Mouse (Mus musculus) cerebellum, adult (tissue): ENCODE measurements around the gene Eid2.
A peak's percentile ranks its signal among the peaks of the same experiment; 100 is the strongest.

Experiments used
- ATAC-seq: cut with Nextera tagmentation; 2 replicates; pipeline ENCODE4 v1.9.2; 2017; ENCODE audit warnings: mild to moderate bottlenecking, moderate library complexity, mixed read lengths; ENCODE audit not compliant: insufficient number of reproducible peaks, low FRiP score, low TSS enrichment

Gene Eid2

GRCm38 (mm10) chr7:28290638-28291590, 23.2 kb downstream of the Eid2 start, which contains the start of gene Selenov:
TSS of gene Selenov (minus strand) at chr7:28291186.
- ATAC-seq, result no peak

- ATAC-seq, result no peak
Observed at GRCm38 (mm10) chr7:28294481-28294880, 26.8 kb downstream of the Eid2 start.

- no peak for ATAC-seq
Observed at GRCm38 (mm10) chr7:28298837-28299625, 31.4 kb downstream of the Eid2 start.

GRCm38 (mm10) chr7:28301616-28302433, 34.1 kb downstream of the Eid2 start, which contains the start of gene Dll3:
TSS of gene Dll3 (minus strand) at chr7:28302238.
- ATAC-seq, result no peak

GRCm38 (mm10) chr7:28305641-28306040, 38.0 kb downstream of the Eid2 start:
- no peak for ATAC-seq

DNA sequence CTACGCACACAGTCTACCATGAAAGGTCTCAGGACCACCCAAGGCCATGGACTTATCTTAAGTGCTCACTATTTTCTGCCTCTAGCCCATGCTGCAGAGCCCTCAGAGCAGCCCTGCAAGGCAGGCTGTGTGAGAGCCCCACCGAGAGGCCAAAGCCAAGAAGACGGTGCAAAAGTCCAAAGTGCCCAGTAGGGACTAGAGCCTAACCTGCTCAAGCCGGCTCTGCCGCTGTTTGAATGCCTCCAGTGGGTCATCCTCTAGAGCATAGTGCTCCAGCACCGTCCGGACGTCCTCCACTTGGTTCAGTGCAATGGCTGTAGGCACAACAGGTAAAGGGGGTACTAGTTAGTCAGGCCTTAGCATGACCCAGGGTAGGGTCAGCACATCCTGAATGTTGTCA, 38.5 kb downstream of the Eid2 start:
- no peak for ATAC-seq

DNA sequence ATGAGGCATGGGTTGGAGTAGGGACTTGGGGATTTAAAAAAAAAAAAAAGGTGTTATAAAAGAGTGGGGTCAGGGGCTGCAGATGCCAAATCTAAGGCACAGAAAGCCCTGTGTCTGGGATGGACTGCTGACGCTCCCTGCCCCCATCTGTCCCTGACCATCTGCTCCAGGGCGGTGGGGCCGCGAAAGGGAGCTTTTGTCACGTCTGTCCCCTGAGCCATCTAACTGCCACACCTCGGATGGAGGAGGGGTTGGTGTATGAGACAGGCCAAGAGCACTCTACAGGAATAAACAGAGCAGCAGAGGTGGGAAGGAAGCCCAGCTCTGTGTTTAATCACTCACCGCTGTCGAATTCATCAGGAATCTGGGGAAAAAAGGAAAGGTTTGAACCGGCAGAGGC, 42.1 kb downstream of the Eid2 start:
- no peak for ATAC-seq

- ATAC-seq, result peak; percentile 41; the same call in 1 of the 2 replicates
Observed at GRCm38 (mm10) chr7:28311151-28311925, 43.7 kb downstream of the Eid2 start.

DNA sequence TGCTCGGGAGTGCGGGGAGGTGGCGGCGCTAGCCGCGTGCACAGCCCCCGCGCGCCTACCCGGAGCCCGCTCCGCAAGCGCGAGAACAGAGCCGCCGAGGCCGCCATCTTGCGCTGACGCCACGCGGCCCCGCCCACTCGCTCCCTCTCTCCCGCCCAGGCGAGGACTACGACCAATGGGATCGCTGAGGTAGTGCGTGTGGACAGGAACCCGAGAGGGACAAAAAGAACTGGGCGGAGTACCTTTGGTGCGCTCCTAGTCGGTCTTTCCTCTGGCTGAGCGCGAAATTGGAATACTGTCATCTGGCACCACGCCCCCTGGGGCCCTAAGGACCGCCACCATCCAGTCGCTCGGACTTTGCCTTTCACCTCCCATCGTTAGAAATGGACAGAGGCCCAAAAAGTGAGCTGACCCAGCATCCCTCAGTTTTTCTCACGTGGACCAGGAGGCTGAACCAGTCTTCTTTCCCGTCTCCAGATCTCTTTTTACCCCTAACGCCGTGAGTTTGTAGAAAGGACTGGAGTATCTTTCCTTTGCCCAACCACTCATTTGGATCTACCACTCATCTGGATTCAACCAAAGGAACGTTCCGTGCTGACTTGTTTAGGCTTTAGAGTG, 44.4 kb downstream of the Eid2 start, which contains the start of gene Timm50:
TSS of gene Timm50 (minus strand) at position 147 of the 618 bp plus-strand sequence.
- peak; percentile 94 for ATAC-seq

DNA sequence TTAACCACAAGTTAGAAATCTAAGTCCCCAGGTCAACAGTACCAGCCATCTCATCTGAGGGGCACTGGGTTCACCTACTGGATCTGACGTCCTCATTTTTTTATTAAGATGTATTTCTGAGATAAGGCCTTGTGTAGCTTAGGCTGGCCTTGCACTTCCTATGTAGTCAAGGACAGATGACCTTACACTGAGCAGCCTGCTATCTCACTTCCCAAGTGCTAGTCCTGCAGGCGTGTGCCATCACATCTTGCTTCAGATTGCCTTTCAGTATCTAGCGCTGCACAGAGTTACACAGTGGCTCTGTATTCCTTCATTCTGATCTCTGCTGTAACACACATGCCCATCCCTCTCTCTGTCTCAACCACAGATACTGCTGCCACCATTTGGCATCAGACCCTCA, 50.4 kb downstream of the Eid2 start:
- ATAC-seq, result no peak

DNA sequence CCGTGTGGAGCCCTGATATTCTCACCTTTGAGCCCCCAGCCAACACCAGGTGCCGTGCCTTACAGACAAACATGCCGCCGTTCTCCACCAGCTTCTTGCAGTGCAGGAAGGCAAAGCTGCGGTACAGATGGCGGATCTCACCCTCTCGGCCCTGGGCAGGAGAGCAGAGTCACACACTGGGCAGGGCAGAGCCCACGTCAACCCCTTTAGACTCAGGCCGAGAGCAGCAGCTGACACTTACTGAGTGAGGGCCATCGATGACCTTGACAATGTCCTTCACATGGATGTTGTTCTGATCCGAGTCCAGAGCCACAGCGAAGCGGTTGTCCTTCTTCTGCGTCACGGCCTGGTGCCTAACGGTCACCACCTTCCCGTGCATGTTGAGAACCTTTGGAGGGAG, 51.0 kb downstream of the Eid2 start:
- no peak for ATAC-seq
